Mouse (Mus musculus) cerebellum, adult 9-10 months (tissue): ENCODE measurements around the gene Zfp148.

Experiments used
- DNase-seq: peaks from one replicate; pipeline ENCODE4 v3.0.0; 2022

The Zfp148 gene

GRCm38 (mm10) chr16:33536456-33536855, 155.8 kb downstream of the Zfp148 start:
- no peak for DNase-seq

DNA sequence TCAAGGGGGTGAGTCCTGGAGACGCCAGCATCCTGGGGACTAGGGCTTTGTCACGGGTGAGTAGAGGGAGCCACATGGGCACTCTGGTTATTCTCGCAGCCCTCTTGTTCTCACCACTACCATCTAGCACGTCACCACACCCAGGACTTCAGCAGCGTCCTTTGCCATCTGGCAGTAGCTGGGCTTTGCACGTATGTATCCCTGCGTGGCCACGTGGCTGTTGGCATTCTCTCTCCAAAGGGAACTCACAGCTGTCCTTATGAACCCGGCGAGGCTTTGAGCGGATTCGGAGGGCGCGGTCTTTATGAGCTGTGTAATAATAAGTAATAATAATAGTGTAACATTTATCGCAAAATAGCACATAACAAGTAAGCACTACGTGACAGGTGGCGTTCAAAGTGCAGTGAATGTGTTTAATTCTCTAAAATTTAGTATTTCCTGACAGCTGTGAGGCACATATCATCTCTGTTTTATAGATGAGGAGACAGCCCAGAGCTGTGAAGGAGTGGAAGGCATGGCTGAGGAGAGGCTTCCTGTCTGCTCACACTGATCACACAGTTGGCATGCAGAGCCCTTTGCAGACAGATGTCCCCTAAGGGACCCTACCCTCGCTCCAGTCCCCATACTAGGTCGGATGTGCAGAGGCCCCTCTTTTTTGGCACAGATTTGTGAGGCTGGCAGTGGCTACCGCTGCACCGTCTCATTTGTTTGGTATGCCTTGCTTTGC, 157.0 kb downstream of the Zfp148 start:
- DNase-seq = no peak

- DNase-seq = no peak
Measured at GRCm38 (mm10) chr16:33544346-33544745, 163.7 kb downstream of the Zfp148 start.

GRCm38 (mm10) chr16:33545530-33545929, 164.9 kb downstream of the Zfp148 start:
- no peak for DNase-seq

GRCm38 (mm10) chr16:33553689-33554342, 173.2 kb downstream of the Zfp148 start:
- no peak for DNase-seq
